Mouse (Mus musculus): ENCODE measurements around the gene Slc8a2. TPM values are rescaled to one million over a fixed set of nuclear protein-coding genes. Genes with fewer than 3 reads are reported as not detected.

Gene Slc8a2
- total RNA-seq, 1 experiment from 2014 or later = 3.6 TPM

DNA sequence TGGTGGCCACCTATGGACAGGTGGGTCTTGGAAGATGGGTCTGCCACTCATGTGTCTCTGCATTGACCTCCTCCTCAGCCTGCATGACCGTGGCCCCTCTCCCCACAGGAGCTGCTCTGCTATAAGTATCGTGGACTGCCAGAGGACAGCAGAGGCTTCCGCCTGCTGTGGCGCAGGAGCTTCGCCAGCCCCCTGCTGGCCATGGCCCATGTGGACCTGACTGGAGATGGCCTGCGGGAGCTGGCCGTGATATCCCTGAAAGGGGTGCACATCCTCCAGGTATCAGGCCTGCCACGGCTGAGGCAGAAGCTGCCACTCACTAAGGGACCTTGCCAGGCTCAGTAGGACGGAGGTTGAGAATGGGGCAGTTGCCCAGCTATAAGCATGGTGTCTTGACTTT lies 3.8 kb upstream of the Slc8a2 start:
- no peak for DNase-seq

DNA sequence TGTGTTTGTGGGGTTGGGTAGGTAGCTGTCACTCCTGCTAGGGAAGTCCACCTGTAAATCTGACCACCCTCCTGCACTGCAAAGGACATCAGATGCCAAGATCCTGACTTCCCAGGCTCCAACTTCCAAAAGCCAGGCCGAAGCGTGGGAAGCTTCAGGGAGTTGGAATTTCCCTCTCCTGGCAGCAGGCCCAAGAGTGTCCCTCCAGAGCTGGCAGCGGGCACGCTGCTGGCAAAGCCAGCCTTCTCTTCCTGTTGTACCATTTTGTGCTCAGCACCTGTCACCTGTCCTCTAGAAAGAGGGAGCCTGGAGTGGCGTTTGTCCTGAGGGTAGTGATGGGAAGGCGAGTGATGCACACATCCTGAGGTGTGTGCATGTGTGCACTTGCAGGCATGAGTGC lies 1.3 kb upstream of the Slc8a2 start:
- DNase-seq = no peak

DNA sequence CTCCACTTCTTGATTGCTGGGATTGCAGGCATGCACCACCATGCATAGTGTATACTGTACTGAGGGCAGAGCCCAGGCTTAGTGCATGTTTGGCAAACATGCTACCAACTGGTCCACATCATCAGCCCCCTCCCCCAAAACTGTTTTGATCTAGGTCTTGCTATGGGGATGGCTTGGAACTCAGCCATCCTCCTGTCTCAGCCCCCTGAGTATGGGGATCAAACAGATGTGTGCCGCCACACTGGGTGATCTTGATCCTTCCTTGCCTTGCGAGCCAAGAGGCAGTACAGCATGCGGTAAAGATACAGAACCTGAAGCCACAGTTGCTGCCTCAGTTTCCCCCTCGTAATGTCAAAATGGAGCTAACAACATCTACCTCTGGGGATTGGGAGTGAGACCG lies 727 bp upstream of the Slc8a2 start:
- no peak for DNase-seq

- DNase-seq = peak; percentile 47
These were observed 443 bp downstream of the Slc8a2 start for GRCm38 (mm10) chr7:16129846-16130691.

DNA sequence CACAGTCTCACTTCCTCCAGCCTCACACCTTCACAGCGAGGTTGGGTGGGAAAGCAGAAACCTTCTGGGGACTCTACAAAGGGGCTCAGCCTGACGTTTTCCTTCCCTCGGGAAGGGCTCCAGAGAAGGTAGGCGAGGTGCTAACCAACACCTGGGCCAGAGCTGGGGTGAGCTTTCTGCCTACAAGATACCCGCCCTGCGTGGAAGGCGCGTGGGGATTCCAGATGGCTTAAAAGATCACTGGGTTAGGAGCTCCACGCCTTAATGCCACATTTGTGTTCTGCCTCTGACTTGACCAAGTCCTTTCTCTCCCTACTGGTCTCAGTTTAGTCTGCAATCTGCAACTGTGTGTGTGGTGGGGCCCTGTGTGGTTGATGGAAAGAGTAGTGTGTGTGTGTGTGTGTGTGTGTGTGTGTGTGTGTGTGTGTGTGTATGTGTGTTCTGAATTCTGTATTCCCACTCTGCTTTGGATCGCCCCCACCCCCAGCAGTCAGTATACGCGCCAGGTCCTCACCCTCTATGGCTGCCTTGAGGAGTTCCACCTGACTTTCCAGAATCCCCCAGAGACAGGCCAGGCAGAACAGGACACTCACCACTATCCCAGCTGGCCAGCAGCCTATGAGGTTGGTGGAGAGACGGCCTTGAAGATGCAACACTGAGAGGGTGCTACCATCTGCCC lies 1.5 kb downstream of the Slc8a2 start:
- no peak for DNase-seq

DNA sequence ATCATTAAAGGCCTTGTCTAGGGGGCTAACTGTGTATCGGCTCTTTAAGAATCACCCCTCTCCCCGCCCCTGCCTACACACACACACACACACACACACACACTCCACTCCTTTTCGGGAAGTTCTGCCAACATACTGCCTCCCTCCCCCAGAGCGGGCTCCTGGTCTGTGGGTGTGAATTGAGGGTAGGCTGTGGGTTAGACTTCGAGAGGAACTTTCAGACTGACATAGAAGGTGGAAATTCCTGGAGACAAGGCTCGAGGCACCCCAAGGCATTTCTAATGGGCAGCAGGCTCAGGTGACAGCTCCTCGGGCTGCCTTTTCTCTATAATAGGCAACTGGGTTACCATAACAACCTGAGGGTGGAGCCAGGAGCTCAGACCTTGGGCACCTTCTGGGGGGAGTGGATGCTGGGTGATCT lies 2.5 kb downstream of the Slc8a2 start:
- no peak for DNase-seq

- DNase-seq = no peak
These were observed 3.3 kb downstream of the Slc8a2 start for GRCm38 (mm10) chr7:16132926-16133325.

DNA sequence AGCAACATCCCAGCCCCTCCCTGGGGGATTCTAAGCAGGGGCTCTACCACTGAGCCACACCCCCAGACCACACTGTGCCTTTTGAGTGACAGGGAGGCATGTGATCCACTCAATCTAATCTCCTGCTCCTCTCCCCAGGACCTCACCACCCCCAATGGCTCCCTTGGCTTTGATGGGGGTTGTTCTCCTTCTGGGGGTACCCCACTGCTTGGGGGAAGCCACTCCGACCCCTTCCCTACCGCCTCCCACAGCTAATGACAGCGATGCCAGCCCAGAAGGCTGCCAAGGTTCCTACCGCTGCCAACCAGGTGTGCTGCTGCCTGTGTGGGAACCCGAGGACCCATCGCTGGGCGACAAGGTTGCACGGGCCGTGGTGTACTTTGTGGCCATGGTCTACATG lies 4.1 kb downstream of the Slc8a2 start:
- no peak for DNase-seq

DNA sequence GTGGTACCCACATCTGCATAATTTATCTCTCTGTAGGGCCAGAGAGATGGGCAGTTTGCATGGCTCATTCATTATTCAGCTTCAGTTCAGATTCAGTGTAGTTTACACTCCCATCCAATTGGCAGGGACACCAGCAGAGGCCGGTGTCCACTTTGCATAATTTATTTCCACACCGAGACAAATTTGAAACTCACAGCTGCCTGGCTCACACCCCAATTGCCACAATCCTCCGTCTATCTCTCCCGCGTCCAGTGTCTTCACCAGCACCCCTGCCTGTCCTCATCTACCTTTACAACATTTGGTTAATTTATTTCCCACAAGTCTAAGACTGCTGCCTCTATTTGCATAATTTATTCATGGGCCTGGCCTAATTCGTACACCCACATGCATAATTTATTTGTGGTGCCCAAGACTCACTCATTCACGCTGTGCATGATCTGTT lies 5.3 kb downstream of the Slc8a2 start:
- DNase-seq = no peak

DNA sequence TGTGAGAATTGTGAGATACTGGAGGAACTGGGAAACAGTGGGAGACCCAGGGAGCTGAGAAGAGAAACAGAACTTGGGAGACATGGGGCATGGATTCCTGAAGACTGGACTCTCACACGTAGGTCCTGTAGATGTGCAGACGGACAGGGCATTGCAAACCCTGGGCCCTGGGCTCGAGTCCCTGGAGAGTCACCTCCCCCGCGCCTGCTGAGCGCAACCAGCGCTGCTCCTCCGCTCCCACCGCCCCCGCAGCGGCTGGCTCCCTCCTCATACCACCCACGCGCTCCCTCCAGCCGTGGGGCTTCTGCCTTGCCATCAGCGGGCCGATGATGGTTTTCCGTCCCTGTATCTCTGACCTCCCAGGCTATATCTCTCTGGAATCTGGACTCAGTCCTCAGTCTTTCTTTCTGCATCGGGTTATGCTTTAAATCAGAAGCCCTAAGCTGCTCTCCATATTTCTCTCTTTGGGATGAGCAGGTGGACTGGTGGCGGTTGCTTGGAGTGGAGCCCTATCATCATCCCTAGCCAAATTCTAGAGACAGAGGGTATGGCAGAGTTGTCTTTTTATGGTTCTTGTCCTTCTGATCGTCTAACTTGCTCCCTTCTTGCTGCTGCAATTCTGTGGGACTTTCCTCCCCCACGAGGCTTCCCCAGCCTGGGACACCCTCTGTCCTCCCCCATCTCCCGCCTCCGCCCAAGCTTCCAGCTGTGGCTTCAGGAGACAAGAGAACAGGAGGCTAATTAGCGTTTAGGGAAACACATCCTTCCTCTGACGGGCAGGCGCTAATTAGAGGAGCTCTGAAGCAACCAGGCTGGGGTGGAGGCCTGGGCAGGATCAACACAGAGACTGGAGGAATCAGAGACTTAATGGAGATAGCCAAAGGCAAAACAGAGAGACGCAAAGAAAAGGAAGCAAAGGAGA lies 17.1 kb downstream of the Slc8a2 start:
- DNase-seq = no peak

GRCm38 (mm10) chr7:16147643-16148042 lies 18.0 kb downstream of the Slc8a2 start:
- DNase-seq = peak; percentile 86

DNA sequence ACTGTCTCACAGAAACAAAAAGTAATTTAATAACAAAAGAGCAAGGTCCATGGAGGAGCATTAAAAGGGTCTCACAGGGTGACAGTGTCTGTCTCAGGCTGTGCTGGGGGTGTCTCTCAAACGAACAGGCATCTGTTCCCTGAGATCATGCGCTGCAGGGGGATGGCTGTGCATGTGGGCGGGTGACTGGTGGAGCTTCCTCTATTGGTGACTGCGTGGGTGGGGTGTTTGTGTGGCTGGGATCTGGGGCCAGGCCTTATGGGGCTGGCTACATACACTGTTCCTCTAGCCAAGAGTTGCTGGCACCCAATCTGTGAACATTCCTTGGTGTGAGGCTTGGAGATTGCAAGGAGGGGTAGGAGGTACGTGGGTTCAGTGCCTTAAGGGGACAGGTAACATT lies 19.6 kb downstream of the Slc8a2 start:
- DNase-seq = peak; percentile 19

GRCm38 (mm10) chr7:16150191-16151145 lies 20.8 kb downstream of the Slc8a2 start:
- no peak for DNase-seq

DNA sequence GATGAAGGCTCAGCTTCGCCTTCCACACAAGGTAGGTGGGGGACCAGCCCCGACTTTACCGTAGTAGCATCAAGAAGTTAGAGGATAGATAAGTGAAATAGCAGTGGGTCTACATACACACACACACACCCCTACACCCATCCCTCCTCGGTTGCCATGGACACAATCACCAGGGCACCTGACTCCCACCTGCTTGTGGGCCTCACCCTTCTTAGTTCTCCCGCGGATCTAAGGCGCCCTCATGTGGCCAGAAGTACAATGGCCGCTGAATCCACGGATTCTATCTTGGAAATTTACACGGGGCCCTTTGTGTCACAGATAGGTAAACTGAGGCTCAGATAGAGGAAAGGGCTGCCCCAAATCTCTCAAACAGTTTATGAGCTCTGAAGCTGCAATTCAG lies 23.9 kb downstream of the Slc8a2 start:
- DNase-seq = peak; percentile 73

DNA sequence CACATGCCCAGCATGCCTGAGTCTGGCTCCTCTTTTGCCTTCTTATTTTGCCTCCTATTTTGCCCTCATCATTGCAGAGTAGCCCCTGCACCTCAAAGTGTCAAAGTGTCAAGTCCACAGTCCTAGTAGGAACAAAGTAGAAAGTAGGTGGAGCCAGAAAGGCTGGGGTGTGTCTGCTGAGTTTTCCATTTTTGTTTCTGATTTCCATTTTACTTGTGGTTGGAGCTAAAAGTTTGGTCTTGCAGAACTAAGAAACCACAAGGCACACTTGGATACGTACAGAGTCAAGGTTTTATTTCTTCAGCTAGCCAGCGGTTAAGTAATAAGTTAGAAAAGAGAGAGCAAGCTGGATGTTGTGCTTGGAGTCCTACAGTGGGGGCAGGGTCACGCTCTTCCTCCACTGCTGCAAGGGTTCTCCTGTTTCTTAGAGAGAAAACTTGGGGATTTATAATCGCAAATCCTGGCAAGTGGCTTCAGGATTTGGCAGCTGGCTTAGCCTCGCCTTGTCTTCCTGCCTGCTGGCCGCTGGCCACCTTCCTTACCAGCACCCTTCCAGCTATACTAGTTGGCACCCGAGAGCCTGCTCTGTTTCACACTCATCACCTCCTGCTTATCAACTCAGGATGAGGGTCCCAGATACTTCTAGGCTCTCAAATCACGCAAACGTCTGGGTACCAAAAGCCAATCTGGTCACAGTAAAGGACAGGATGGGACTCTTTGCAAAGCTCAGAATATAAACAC lies 25.7 kb downstream of the Slc8a2 start:
- no peak for DNase-seq

GRCm38 (mm10) chr7:16156105-16156714 lies 26.6 kb downstream of the Slc8a2 start:
- DNase-seq = no peak

GRCm38 (mm10) chr7:16158735-16159134 lies 29.1 kb downstream of the Slc8a2 start:
- no peak for DNase-seq

GRCm38 (mm10) chr7:16160702-16161101 lies 31.1 kb downstream of the Slc8a2 start:
- DNase-seq = no peak

GRCm38 (mm10) chr7:16161302-16161701 lies 31.7 kb downstream of the Slc8a2 start:
- DNase-seq = no peak

DNA sequence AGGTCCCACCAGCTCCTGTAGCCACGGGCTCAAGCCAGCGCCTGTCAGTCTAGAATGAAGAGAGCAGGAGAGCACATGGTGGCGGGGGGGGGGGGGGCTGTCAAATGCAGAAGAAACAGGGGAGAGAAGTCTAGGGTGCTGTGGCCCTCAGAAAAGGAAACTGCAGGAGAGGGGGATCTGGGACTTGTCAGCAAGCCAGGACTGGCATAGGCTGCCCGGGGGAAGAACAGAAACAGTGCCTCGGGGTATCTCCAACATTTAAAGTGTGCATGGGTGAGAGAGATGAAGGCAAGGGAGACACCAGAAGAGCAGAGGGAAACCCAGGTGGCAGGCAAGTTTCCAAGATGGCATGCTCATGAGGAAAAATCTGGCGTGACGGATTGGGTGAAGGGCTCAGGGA lies 32.4 kb downstream of the Slc8a2 start:
- no peak for DNase-seq

Measured in adrenal gland, postnatal 14 days (tissue).